Mouse (Mus musculus) heart, embryonic 12.5 days (tissue): ENCODE data around the gene Qdpr. TPM values are rescaled to one million over a fixed set of nuclear protein-coding genes. Genes with fewer than 3 reads are reported as not detected.

Experiments
- ATAC-seq: fragments of 200-750 bp; cut with Nextera tagmentation; 2 replicates; pipeline ENCODE4 v1.8.0; 2017; ENCODE audit warnings: moderate TSS enrichment, moderate library complexity; ENCODE audit not compliant: insufficient number of reproducible peaks, low FRiP score
- H3K27ac ChIP-seq: fragments of 300-500 bp; sonication (generic); 2 replicates; pipeline ENCODE4 v1.5.1; 2016; ENCODE audit warnings: mild to moderate bottlenecking, moderate library complexity; ENCODE audit not compliant: poor library complexity, severe bottlenecking
- H3K27me3 ChIP-seq: fragments of 300-500 bp; sonication (generic); replicated peaks from 2 replicates; pipeline ENCODE4 v1.6.1; 2016; ENCODE audit warnings: mild to moderate bottlenecking, moderate library complexity
- H3K36me3 ChIP-seq: fragments of 300-500 bp; sonication (generic); 2 replicates; pipeline ENCODE4 v1.6.1; 2016; ENCODE audit warnings: mild to moderate bottlenecking, moderate library complexity
- H3K4me1 ChIP-seq: fragments of 300-500 bp; sonication (generic); replicated peaks from 2 replicates; pipeline ENCODE4 v1.6.1; 2016; ENCODE audit warnings: mild to moderate bottlenecking
- H3K4me2 ChIP-seq: fragments of 300-500 bp; sonication (generic); 2 replicates; pipeline ENCODE4 v1.6.1; 2016; ENCODE audit warnings: mild to moderate bottlenecking, moderate library complexity
- H3K4me3 ChIP-seq: fragments of 300-500 bp; sonication (generic); 2 replicates; pipeline ENCODE4 v1.5.1; 2016; ENCODE audit warnings: mild to moderate bottlenecking
- H3K9ac ChIP-seq: fragments of 300-500 bp; sonication (generic); 2 replicates; pipeline ENCODE4 v1.6.1; 2016; ENCODE audit warnings: mild to moderate bottlenecking, moderate library complexity
- H3K9me3 ChIP-seq: fragments of 300-500 bp; sonication (generic); replicated peaks from 2 replicates; pipeline ENCODE4 v1.6.1; 2016; ENCODE audit warnings: mild to moderate bottlenecking, moderate library complexity
- WGBS: fragments of 180-500 bp; shearing (Covaris S2); methylation state at CpG from one replicate; pipeline ENCODE4 v1.1.7; 2016; 5-methylcytosine and 5-hydroxymethylcytosine counted together
- polyA plus RNA-seq: library from polyadenylated mRNA; unstranded; fragments of >200 nt; fragmentation: Nextera tagmentation; extraction: Ambion mirVana; gene quantifications from 2 replicates; pipeline ENCODE4 v1.2.1, GENCODE M21; 2016

Qdpr gene
- polyA plus RNA-seq = 83.9 and 89.1 TPM in 2 replicates

DNA sequence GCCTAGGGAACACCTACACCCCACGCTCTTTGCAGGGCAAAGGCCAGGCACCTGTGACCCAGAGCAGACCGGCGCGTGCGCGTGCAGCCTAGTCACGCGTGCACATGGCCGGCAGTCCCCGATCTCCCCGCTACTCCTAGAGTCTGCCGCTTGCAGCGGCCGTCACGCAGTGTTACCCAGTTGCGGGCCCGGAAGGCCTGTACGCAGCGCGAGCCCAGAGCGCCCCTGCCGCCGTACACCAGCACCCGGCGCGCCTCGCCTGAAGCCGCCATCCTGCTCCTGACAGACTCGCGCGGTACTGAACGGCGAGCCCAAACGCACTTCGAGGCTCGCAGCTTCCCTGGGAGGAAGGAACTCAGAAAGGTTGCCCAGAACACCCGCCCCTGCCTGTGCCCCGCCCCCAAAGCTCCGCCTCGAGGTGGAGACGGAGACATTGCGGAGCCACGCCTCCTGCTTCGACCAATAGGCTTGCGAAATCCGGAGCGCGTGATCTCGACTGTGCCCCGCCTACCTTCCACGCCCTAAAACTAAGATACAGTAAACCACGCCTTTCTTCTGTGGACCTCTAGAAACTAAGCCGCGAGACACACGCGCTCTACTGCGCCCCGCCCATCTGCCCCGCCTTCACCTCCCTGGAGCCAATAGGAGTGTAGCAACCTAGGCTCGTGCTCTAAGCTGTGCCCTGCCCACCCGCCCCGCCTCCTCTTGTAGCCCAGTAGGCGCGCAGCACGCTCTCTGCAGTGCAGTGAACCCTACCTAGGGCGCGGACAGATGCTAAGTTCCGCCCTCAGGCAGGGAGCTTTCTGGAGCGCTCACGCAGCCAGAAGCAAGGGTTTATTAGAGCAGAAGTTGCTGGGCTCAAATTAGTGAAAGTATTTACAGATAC lies at the start of gene Qdpr:
Gene Qdpr, minus strand, starts transcription at position 406 of the 886 bp plus-strand sequence.
- Histone ChIP-seq H3K27me3 (peaks cover 10% of the 10 kb centered on the region; the same call in 1 of the 2 replicates), H3K9ac (peak within 1 kb of the TSS; percentile 81), H3K27ac (peak within 1 kb of the TSS; percentile 75), H3K9me3 (no peaks in the 10 kb centered on the region), H3K4me3 (peak within 1 kb of the TSS; percentile 67), H3K4me2 (peak within 1 kb of the TSS; percentile 87), H3K4me1 (peaks cover 10% of the 10 kb centered on the region), H3K36me3 (peaks cover 5% of the 10 kb centered on the region)
- under 1% methylated on average over 69 of the region's 70 CpGs for WGBS
- ATAC-seq = peak; percentile 100

DNA sequence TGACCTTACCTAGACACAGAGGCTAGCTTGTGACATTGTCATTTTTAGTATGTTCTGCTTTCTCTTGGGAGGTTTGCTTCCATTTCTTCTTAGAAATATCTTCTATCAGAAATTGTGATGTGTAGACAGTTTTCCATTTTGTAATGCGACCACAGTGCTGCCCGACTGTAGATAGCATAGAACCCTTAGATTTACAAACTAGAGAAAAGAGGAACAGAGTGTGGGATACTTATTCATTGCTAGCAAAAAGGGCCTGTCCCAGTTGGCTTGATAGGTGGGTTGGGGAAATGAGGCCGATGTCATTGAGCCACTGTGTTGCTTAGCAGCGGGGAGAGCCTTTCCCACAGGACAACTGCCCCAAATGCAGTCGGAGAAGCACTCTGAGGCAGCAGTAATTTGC lies 47.5 kb upstream of the Qdpr start:
- WGBS = 84% methylated on average over 5 of the region's 5 CpGs
- ATAC-seq = no peak
- no peak overlapping the region for H3K27ac ChIP-seq
- no peak overlapping the region for H3K4me2 ChIP-seq
- no peaks in the 10 kb centered on the region for H3K27me3 ChIP-seq
- H3K36me3 ChIP-seq = peaks cover 55% of the 10 kb centered on the region
- no peaks in the 10 kb centered on the region for H3K9me3 ChIP-seq
- no peak overlapping the region for H3K4me3 ChIP-seq
- no peak overlapping the region for H3K9ac ChIP-seq
- peaks cover 9% of the 10 kb centered on the region for H3K4me1 ChIP-seq

DNA sequence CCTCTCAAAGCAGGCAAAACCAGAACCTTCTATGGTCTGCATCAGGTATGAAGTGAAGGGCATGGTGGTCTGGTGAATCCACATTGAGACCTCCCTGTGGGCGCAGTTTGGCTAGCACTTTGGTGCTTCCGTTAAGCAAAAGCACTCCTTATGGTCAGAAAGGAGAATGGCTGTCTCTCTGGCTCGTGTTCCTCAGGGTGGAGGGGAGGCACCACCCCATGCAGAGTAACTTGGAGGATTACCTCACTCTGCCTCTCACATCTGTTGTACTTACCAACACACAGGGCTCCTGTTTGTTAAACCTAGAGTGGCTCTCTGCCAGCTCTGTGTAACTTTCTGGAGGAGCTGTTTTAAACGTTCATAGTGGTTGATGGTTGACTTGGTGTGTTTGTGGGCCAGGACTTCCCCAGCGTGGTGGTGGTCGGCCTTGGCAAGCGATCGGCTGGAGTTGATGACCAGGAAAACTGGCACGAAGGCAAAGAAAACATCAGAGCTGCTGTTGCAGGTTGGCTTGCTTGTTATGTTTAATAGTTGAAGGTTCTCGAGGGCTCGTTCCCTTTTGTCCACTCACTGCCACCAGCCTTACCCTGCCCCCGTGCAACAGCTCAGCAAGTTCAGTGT lies 47.0 kb upstream of the Qdpr start:
- H3K27me3 ChIP-seq = peaks cover 3% of the 10 kb centered on the region
- H3K4me3 ChIP-seq = no peak overlapping the region
- WGBS = 82% methylated on average over 12 of the region's 12 CpGs
- peaks cover 9% of the 10 kb centered on the region for H3K4me1 ChIP-seq
- H3K4me2 ChIP-seq = no peak overlapping the region
- H3K9me3 ChIP-seq = no peaks in the 10 kb centered on the region
- H3K36me3 ChIP-seq = peaks cover 54% of the 10 kb centered on the region
- no peak overlapping the region for H3K27ac ChIP-seq
- no peak for ATAC-seq
- H3K9ac ChIP-seq = no peak overlapping the region

DNA sequence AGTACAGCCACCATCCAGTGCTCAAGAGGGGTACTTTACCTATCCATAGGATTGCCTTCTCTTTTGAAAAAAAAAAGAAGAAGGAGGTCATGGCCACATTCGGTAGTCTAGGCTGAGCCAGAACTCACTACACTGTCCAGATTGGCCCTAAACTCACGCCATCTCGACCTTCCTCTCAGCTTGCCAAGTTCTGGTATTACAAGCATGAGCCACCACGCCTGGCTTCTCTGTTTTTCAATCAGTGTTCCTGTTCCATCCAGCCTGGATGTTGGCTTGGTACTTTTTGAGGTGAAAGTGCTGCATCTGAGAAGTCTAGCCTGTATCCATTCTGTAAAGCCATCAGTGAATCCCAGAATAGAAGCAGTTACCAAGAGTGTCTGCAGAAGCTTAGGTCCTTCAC lies 46.4 kb upstream of the Qdpr start:
- Histone ChIP-seq H3K36me3 (peaks cover 48% of the 10 kb centered on the region), H3K4me2 (no peak overlapping the region), H3K27ac (no peak overlapping the region), H3K4me3 (no peak overlapping the region), H3K27me3 (peaks cover 8% of the 10 kb centered on the region), H3K9me3 (no peaks in the 10 kb centered on the region), H3K9ac (no peak overlapping the region), H3K4me1 (peaks cover 9% of the 10 kb centered on the region)
- ATAC-seq = no peak
- WGBS = 83% methylated on average over 4 of the region's 4 CpGs

DNA sequence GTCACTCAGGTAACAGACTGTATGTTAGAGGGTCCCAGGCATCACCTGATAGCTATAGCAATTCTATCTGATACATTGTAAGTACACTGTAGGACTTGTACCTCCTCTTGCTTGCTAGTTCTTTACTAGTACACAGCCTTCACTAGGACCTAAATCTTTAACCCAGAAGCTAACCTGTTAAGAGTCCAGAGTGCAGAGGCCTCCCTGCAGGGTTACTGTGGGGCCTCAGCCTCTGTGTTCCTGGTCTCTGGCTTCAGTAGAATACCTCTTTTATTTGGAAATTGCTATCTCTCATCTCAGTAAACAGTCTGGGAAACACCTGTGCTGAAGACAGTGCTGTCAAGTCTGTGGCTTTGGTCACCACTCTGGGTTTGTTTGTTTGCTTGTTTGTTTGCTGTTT lies 46.0 kb upstream of the Qdpr start:
- H3K9me3 ChIP-seq = no peaks in the 10 kb centered on the region
- H3K27me3 ChIP-seq = peaks cover 10% of the 10 kb centered on the region
- no peak overlapping the region for H3K27ac ChIP-seq
- H3K4me1 ChIP-seq = peaks cover 9% of the 10 kb centered on the region
- H3K9ac ChIP-seq = no peak overlapping the region
- peaks cover 45% of the 10 kb centered on the region for H3K36me3 ChIP-seq
- ATAC-seq = no peak
- no peak overlapping the region for H3K4me2 ChIP-seq
- no peak overlapping the region for H3K4me3 ChIP-seq

DNA sequence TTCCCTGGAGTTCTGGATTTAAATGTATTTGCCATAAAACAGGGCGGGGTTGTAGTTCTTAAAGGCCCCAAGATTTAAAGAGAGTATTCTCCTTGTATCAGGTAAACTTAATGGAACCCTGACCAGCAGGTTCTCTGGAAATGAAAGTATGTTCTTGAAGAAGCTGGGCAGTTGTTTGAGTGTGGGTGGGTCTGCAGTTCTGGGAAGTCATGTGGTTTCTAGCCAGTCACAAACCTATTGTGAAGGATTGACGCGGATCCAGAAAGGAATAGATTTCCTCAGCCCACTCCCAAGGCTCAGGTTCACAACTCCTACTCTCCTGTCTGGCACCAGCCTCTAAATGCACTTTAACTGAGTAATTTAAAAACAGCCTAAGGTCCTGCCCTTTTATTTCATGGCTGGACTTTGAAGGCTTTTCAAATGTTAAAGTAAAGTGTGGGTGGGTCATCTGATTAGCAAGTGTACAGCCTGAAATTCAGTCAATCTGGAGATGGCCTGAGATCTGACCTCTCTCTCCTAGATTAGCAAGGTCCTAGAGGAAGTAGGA lies 45.5 kb upstream of the Qdpr start:
- H3K36me3 ChIP-seq = peaks cover 41% of the 10 kb centered on the region
- 92% methylated on average over 3 of the region's 3 CpGs for WGBS

DNA sequence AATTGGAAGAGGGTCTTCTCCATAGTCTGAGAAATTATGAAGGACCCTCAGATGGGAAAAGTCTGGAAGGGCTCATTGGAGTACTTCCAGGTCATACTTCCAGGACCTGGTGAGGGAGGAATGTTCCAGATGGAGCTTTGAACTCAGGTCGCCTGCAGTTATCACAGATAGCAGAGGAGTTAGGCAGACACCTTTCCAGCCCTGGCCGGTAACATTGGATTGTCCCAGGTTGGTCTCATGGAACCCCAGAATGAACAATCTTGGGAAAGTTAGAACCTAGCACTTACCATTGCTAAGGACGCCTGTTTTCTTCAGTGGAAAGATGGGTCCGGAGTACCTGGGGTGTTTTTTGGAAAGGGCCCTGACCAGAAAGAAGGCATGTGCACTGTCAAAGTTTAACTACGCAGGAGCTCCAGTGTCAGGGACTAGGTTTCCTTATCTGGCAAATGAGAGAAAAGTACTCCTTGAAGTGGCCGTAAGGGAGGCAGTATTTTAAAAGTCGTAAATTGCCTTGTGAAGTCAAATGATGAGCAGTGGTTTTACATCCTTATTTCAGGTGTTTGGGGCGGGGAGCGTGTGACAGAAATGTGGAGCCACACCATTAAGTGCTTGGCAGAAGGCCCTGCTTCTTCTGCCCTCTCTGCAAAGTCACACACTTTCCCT lies 44.2 kb upstream of the Qdpr start:
- Histone ChIP-seq H3K4me1 (peaks cover 9% of the 10 kb centered on the region), H3K36me3 (peaks cover 28% of the 10 kb centered on the region), H3K4me2 (peak overlapping the region; percentile 87), H3K9ac (peak overlapping the region; percentile 83), H3K27ac (no peak overlapping the region; the same call in 1 of the 2 replicates), H3K27me3 (peaks cover 13% of the 10 kb centered on the region), H3K4me3 (peak overlapping the region; percentile 72), H3K9me3 (no peaks in the 10 kb centered on the region)
- ATAC-seq = no peak
- 51% methylated on average over 9 of the region's 9 CpGs for WGBS

More for the DNA sequence above, 45.5 kb upstream of the Qdpr start:
- no peak overlapping the region for H3K4me2 ChIP-seq
- no peak overlapping the region for H3K4me3 ChIP-seq
- peaks cover 10% of the 10 kb centered on the region for H3K27me3 ChIP-seq
- no peak overlapping the region for H3K9ac ChIP-seq
- no peak for ATAC-seq
- no peak overlapping the region for H3K27ac ChIP-seq
- no peaks in the 10 kb centered on the region for H3K9me3 ChIP-seq
- H3K4me1 ChIP-seq = peaks cover 9% of the 10 kb centered on the region

DNA sequence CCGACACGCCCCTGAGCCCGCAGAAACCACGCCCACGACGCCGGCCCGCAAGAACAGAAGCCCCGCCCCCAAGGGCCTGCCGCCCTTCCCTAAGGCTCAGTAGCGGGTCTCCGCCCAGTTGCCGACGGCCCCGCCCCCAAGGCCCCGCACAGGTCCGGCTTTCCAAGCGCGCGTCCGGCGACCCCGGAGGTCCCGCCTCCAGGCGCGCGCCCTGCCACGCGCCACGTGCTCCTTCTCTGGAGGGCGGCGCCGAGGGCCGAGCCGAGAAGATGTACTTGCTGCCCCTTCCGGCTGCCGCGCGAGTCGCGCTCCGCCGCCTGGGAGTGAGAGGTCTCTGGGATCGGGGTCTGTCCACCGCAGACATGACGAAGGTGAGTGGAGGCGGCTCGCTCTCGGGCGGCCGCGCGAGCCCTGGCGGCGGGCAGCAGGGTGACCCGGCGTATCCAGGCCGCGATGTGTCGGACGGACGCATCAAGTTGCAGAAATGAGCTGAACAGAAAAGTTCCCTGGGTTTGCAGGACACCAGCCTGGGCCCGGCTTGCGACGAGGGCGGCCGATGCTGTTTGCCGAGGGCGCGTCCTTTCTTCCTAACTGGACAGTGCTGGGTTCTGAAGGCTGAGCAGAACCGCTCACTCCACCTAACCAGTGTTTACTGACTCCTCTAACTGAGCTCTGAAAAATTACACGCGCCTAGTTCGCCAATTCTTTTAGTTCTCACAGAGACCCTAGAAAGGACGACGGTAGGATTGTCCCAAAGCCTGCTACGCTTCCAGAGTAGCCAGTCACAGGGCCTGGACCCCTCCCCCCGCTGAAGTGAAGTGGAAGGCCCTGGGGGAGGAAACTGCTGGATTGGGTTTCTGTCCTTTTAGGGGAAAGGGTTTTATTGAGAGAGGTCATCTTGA lies 43.4 kb upstream of the Qdpr start, which contains the start of gene Lap3:
Gene Lap3, plus strand, starts transcription at position 184 of the 902 bp plus-strand sequence.
- peak within 1 kb of the TSS; percentile 61; the same call in 1 of the 2 replicates for H3K27ac ChIP-seq
- peak; percentile 97 for ATAC-seq
- WGBS = under 1% methylated on average over 78 of the region's 78 CpGs
- H3K9me3 ChIP-seq = no peaks in the 10 kb centered on the region
- peaks cover 9% of the 10 kb centered on the region for H3K4me1 ChIP-seq
- peaks cover 20% of the 10 kb centered on the region for H3K36me3 ChIP-seq
- peak within 1 kb of the TSS; percentile 83 for H3K9ac ChIP-seq
- H3K27me3 ChIP-seq = peaks cover 13% of the 10 kb centered on the region
- H3K4me3 ChIP-seq = peak within 1 kb of the TSS; percentile 72
- H3K4me2 ChIP-seq = peak within 1 kb of the TSS; percentile 87

DNA sequence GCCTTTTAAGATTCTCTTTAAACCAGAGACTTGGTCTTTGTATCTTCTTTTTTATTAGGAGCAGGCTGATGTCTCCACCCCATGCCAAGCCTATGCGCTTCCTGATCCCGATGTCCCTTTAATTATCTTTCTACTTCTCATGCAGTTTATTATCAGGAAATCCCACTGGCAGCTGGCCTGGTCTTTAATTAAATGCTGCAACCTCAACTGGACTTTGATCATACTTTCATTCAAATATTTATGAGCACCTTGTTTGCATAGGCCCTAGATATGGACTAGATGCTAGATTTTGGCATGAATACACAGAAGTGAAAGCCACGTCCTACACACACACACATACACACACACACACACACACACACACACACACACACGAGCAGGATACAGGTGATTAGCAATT lies 41.7 kb upstream of the Qdpr start:
- Histone ChIP-seq H3K36me3 (peaks cover 3% of the 10 kb centered on the region), H3K4me1 (peaks cover 9% of the 10 kb centered on the region), H3K9me3 (no peaks in the 10 kb centered on the region), H3K4me3 (no peak overlapping the region), H3K27me3 (peaks cover 17% of the 10 kb centered on the region), H3K4me2 (no peak overlapping the region), H3K27ac (no peak overlapping the region), H3K9ac (no peak overlapping the region)
- ATAC-seq = no peak
- 66% methylated on average over 4 of the region's 4 CpGs for WGBS

DNA sequence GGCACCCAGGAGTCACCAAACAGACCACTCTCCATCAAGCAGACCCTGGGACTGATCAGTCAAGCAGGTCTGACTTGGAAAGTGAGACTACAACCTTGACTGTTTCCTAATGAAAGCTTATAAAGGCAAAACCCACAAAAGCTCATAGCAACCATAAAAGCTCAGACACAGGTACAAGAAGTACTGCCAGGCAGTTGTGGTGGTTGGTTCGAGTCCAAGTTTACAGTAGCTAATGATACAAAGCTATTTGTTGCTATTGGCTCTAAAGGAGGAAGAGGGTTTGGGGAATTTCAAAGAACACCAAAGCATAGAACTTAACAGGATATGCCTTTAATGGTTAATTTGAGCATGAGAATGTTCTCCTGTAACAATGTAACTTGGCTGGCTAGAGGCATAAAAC lies 33.6 kb upstream of the Qdpr start:
- no peaks in the 10 kb centered on the region for H3K36me3 ChIP-seq
- no peaks in the 10 kb centered on the region for H3K9me3 ChIP-seq
- H3K9ac ChIP-seq = no peak overlapping the region
- H3K27me3 ChIP-seq = peaks cover 21% of the 10 kb centered on the region
- no peaks in the 10 kb centered on the region for H3K4me1 ChIP-seq
- H3K27ac ChIP-seq = no peak overlapping the region
- H3K4me3 ChIP-seq = no peak overlapping the region
- WGBS = 79% methylated on average over 1 of the region's 1 CpGs
- no peak overlapping the region for H3K4me2 ChIP-seq
- ATAC-seq = no peak
